Mouse (Mus musculus): ENCODE results near the gene Pitx2. TPM values are rescaled to one million over a fixed set of nuclear protein-coding genes. Genes with fewer than 3 reads are reported as not detected.

The Pitx2 gene
- polyA plus RNA-seq, 2 experiments: 11.9 to 13.3 TPM

DNA sequence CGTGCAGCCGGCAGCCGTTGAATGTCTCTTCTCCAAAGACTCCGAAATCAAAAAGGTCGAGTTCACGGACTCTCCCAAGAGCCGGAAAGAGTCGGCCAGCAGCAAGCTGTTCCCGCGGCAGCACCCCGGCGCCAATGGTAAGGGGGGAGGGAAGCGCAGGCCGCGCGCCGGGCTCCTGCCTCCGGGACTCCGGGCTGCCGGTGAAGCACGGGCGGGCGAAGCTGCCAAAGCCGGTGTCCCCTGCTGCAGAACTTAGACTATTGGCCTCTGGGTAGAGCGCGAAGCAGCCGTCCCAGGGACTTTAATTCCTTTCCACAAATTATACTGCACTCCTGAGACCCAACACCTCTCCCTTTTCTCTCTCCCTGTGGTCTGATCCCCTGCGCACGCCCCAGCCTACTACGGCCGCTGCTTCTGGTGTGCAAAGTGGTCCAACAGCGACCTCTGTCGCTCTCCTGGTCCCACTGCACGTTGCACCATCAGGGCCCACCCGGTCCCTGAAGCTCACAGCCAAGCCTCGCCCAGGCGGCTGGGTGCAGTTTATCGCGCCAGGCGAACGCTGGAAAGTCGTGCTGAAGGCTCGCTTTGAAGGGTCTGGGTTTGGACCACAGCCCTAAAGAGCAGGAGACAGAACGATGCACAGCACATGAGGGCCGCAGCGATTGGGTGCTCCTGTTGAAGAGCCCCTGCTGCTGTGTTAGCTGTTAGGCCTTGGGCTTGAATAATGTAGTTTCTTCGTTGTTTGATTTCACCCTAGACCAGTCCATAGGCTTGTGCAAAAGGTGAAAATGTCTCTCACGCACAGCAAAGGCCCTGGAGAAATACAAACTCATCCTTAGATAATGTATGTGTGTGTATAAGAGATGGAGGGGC is 5.0 kb downstream of the Pitx2 start:
- H3K9ac ChIP-seq (ENCODE audit: low read depth, low read length, severe bottlenecking): peak overlapping the region; percentile 21; the same call in 1 of the 2 replicates
- H3K9me3 ChIP-seq (ENCODE audit: control insufficient read depth, low read length): no peaks in the 10 kb centered on the region
- H3K4me1 ChIP-seq (ENCODE audit: control insufficient read depth, insufficient read depth, low read length): peaks cover 8% of the 10 kb centered on the region; the same call in 1 of the 2 replicates
- WGBS: under 1% methylated on average over 47 of the region's 48 CpGs
- TF ChIP-seq POLR2A (IDR thresholded peaks at IDR 0.05; ENCODE audit: borderline replicate concordance, extremely low read depth, insufficient read depth, insufficient read length): no peak
- peak overlapping the region; percentile 42 for H3K4me3 ChIP-seq (replicated peaks; ENCODE audit: low read length)
- peaks cover 96% of the 10 kb centered on the region for H3K27me3 ChIP-seq (ENCODE audit: control insufficient read depth, insufficient read depth, low read length)
- H3K4me2 ChIP-seq (replicated peaks; ENCODE audit: low read depth, low read length, severe bottlenecking): peak overlapping the region; percentile 78
- peak; percentile 90 for ATAC-seq (ENCODE audit: low FRiP score, low read depth)
- DNase-seq (ENCODE audit: low spot score): peak; percentile 92
- H3K36me3 ChIP-seq (ENCODE audit: control insufficient read depth, insufficient read depth, low read length): no peaks in the 10 kb centered on the region
- H3K27ac ChIP-seq (replicated peaks; ENCODE audit: low read depth, low read length): no peak overlapping the region

DNA sequence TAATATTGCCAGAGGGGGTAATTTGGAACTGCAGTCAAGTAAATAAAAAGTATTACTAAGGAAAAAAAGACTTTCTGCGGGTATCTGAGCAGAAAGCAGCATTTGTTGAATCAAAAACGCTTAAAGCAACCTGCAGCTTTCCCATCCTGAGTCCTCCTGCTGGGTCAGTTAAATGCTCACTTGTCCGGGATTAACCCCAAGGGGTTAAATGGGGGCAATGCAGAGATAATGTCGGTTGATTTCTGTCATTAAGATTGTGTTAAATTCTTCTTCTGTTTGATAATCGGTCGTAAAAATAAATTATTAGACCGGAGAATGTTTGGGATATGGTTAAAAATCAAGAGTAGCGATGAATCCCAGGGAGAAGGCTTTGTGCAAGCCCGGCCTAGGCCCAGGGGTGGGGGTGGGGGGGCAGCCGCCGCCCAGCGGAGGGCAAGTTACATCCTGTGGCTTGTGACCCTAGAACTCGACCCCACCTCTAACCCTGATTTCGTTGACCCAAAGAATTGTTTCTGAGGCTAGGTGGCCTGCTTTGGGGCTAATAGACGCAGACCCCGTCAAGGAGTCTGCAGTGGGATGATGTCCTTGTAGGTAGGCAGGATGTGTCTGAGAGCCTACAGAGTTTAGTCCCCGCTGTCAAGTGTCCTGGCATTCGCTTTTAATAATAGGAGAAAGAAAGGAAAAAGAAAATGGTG is 6.0 kb downstream of the Pitx2 start:
- Histone ChIP-seq H3K36me3 (ENCODE audit: control insufficient read depth, insufficient read depth, low read length) (no peaks in the 10 kb centered on the region), H3K27ac (replicated peaks; ENCODE audit: low read depth, low read length) (no peak overlapping the region), H3K9me3 (ENCODE audit: control insufficient read depth, low read length) (no peaks in the 10 kb centered on the region), H3K27me3 (ENCODE audit: control insufficient read depth, insufficient read depth, low read length) (peaks cover 96% of the 10 kb centered on the region), H3K4me2 (replicated peaks; ENCODE audit: low read depth, low read length, severe bottlenecking) (no peak overlapping the region), H3K9ac (ENCODE audit: low read depth, low read length, severe bottlenecking) (no peak overlapping the region), H3K4me3 (replicated peaks; ENCODE audit: low read length) (no peak overlapping the region), H3K4me1 (ENCODE audit: control insufficient read depth, insufficient read depth, low read length) (peaks cover 5% of the 10 kb centered on the region; the same call in 1 of the 2 replicates)
- TF ChIP-seq POLR2A (IDR thresholded peaks at IDR 0.05; ENCODE audit: borderline replicate concordance, extremely low read depth, insufficient read depth, insufficient read length): no peak
- DNase-seq (ENCODE audit: low spot score) (no peak), ATAC-seq (ENCODE audit: low FRiP score, low read depth) (no peak)
- WGBS: 6% methylated on average over 18 of the region's 18 CpGs

DNA sequence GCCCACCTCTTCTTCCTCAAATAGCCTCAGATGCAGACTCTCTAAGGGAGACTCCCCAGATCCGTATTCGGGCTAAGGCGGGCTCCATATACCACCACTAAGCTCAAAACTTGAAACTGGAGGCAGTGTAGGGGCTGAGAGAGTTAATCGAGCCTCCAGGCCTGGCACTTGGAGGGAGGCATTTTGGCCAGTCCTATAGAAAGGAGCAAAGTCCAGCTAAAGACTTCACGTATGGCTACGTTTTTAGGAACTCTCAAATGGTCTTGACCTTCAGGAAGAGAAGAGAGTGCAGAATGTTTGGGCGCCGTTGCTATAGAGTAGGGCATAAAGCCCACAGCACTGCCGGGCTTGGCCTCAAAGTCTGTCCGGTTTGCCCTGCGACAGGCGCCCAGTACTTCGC is 7.1 kb downstream of the Pitx2 start:
- no peak for TF ChIP-seq POLR2A (IDR thresholded peaks at IDR 0.05; ENCODE audit: borderline replicate concordance, extremely low read depth, insufficient read depth, insufficient read length)
- peaks cover 5% of the 10 kb centered on the region; the same call in 1 of the 2 replicates for H3K4me1 ChIP-seq (ENCODE audit: control insufficient read depth, insufficient read depth, low read length)
- DNase-seq (ENCODE audit: low spot score) (no peak), ATAC-seq (ENCODE audit: low FRiP score, low read depth) (no peak)
- H3K27me3 ChIP-seq (ENCODE audit: control insufficient read depth, insufficient read depth, low read length): peaks cover 97% of the 10 kb centered on the region
- H3K4me2 ChIP-seq (replicated peaks; ENCODE audit: low read depth, low read length, severe bottlenecking): no peak overlapping the region
- H3K36me3 ChIP-seq (ENCODE audit: control insufficient read depth, insufficient read depth, low read length): no peaks in the 10 kb centered on the region
- no peaks in the 10 kb centered on the region for H3K9me3 ChIP-seq (ENCODE audit: control insufficient read depth, low read length)
- no peak overlapping the region for H3K9ac ChIP-seq (ENCODE audit: low read depth, low read length, severe bottlenecking)
- no peak overlapping the region for H3K27ac ChIP-seq (replicated peaks; ENCODE audit: low read depth, low read length)
- 2% methylated on average over 13 of the region's 13 CpGs for WGBS
- H3K4me3 ChIP-seq (replicated peaks; ENCODE audit: low read length): no peak overlapping the region

DNA sequence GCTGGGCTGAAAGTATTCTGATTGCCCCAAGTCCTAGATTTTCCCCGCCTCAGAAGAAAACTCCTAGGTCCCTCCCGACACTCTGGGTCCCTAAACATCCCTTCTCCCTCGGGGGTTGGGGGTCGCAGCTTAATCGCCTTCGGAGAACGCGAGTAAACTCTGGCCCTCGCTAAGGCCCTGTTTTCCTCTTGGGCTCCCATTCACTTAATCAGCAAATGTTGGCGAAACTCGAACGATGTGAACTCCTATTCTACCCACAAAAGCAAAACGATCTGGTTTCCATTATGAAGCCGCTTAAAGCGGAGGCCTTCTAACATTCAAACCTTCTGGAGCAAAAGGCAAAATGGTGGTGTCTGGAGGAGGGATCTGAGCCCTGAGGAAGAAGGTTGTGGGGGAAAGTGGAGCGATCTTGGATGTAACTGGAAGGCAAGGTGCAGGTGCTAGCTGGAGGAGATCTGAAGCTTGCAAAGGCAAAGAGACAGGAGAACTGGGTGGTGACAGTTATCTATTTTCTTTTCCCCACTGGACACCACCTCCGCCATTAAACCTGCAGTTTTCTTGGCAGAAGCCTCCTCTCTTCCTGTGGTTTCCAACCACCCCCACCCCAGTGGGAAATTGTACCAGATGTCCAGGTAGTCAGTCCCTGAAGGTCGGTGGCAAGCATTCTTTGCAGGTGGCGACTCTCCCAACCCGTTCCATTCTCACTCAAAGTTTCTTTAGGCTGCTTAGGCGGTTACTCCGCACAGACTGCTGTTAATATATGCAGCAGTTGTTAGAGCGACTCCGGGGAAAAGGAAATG is 7.8 kb downstream of the Pitx2 start:
- no peaks in the 10 kb centered on the region for H3K9me3 ChIP-seq (ENCODE audit: control insufficient read depth, low read length)
- H3K36me3 ChIP-seq (ENCODE audit: control insufficient read depth, insufficient read depth, low read length): no peaks in the 10 kb centered on the region
- ATAC-seq (ENCODE audit: low FRiP score, low read depth): no peak
- TF ChIP-seq POLR2A (IDR thresholded peaks at IDR 0.05; ENCODE audit: borderline replicate concordance, extremely low read depth, insufficient read depth, insufficient read length): no peak
- H3K4me2 ChIP-seq (replicated peaks; ENCODE audit: low read depth, low read length, severe bottlenecking): no peak overlapping the region
- no peak for DNase-seq (ENCODE audit: low spot score)
- peaks cover 5% of the 10 kb centered on the region; the same call in 1 of the 2 replicates for H3K4me1 ChIP-seq (ENCODE audit: control insufficient read depth, insufficient read depth, low read length)
- no peak overlapping the region for H3K9ac ChIP-seq (ENCODE audit: low read depth, low read length, severe bottlenecking)
- H3K27me3 ChIP-seq (ENCODE audit: control insufficient read depth, insufficient read depth, low read length): peaks cover 97% of the 10 kb centered on the region
- no peak overlapping the region for H3K4me3 ChIP-seq (replicated peaks; ENCODE audit: low read length)
- no peak overlapping the region for H3K27ac ChIP-seq (replicated peaks; ENCODE audit: low read depth, low read length)
- WGBS: 3% methylated on average over 24 of the region's 24 CpGs

GRCm38 (mm10) chr3:129208031-129208380 is 8.3 kb downstream of the Pitx2 start:
- no peak overlapping the region for H3K4me2 ChIP-seq (replicated peaks; ENCODE audit: low read depth, low read length, severe bottlenecking)
- H3K9ac ChIP-seq (ENCODE audit: low read depth, low read length, severe bottlenecking): no peak overlapping the region
- no peak overlapping the region for H3K4me3 ChIP-seq (replicated peaks; ENCODE audit: low read length)
- ATAC-seq (ENCODE audit: low FRiP score, low read depth) (no peak), DNase-seq (ENCODE audit: low spot score) (no peak)
- 4% methylated on average over 7 of the region's 7 CpGs for WGBS
- H3K4me1 ChIP-seq (ENCODE audit: control insufficient read depth, insufficient read depth, low read length): peaks cover 1% of the 10 kb centered on the region; the same call in 1 of the 2 replicates
- H3K27ac ChIP-seq (replicated peaks; ENCODE audit: low read depth, low read length): no peak overlapping the region
- H3K9me3 ChIP-seq (ENCODE audit: control insufficient read depth, low read length): no peaks in the 10 kb centered on the region
- peaks cover 97% of the 10 kb centered on the region for H3K27me3 ChIP-seq (ENCODE audit: control insufficient read depth, insufficient read depth, low read length)
- TF ChIP-seq POLR2A (IDR thresholded peaks at IDR 0.05; ENCODE audit: borderline replicate concordance, extremely low read depth, insufficient read depth, insufficient read length): no peak
- no peaks in the 10 kb centered on the region for H3K36me3 ChIP-seq (ENCODE audit: control insufficient read depth, insufficient read depth, low read length)

Data from limb, embryonic 14.5 days (tissue).